Mouse (Mus musculus) CH12.LX (cell line): Measurements from ENCODE around the gene Gm8994. TPM values are rescaled to one million over a fixed set of nuclear protein-coding genes. Genes with fewer than 3 reads are reported as not detected.

Experiments
- DNase-seq: peaks from one replicate; pipeline ENCODE4 v3.0.0-alpha.2; 2013; ENCODE audit errors: extremely low read depth
- H3K27ac ChIP-seq: 2 replicates; pipeline ENCODE4 v1.5.1; 2012; ENCODE audit warnings: low read depth, mild to moderate bottlenecking, control low read depth, moderate library complexity; ENCODE audit not compliant: insufficient read depth
- H3K27me3 ChIP-seq: replicated peaks from 2 replicates; pipeline ENCODE3; 2012; ENCODE audit warnings: inconsistent platforms
- H3K36me3 ChIP-seq, 2 experiments: replicated peaks in 1 of 2; 2 replicates each; pipeline versions ENCODE3 to v1.6.1; 2012; ENCODE audit warnings: inconsistent platforms in 1 of 2, low read length in 1 of 2, mild to moderate bottlenecking in 1 of 2, mixed read lengths in 1 of 2, moderate library complexity in 1 of 2; ENCODE audit not compliant: control insufficient read depth in 1 of 2, insufficient read depth in 1 of 2
- H3K4me1 ChIP-seq, 2 experiments: 2 replicates each; pipeline ENCODE4 v1.6.1; 2012; ENCODE audit warnings: inconsistent platforms in 1 of 2, moderate library complexity in 1 of 2; ENCODE audit not compliant: insufficient read depth in 2 of 2, control insufficient read depth in 1 of 2
- H3K4me2 ChIP-seq: 2 replicates; pipeline ENCODE4 v1.6.1; 2012; ENCODE audit warnings: low read depth, mild to moderate bottlenecking, control low read depth; ENCODE audit not compliant: poor library complexity, insufficient read depth, severe bottlenecking
- H3K4me3 ChIP-seq, 3 experiments: fragments of 150-350 bp in 1 of 3; sonication (generic) in 1 of 3; replicated peaks in 1 of 3; 2 replicates each; pipeline versions ENCODE3 to v1.5.1; 2011 to 2012; ENCODE audit warnings: low read depth in 2 of 3, low read length in 2 of 3, mild to moderate bottlenecking in 2 of 3, moderate library complexity in 2 of 3, control low read depth in 1 of 3, improper control_type of control experiment in 1 of 3, inconsistent platforms in 1 of 3, mixed read lengths in 1 of 3; ENCODE audit not compliant: poor library complexity in 1 of 3
- H3K79me2 ChIP-seq: replicated peaks from 2 replicates; pipeline ENCODE4 v1.6.1; 2012; ENCODE audit warnings: mild to moderate bottlenecking, moderate library complexity; ENCODE audit not compliant: control insufficient read depth, poor library complexity, insufficient read depth, severe bottlenecking; ENCODE audit errors: extremely low read depth
- H3K9ac ChIP-seq: 2 replicates; pipeline ENCODE4 v1.6.1; 2012; ENCODE audit warnings: low read depth, mild to moderate bottlenecking, control low read depth, moderate library complexity; ENCODE audit not compliant: insufficient read depth
- H3K9me3 ChIP-seq: replicated peaks from 2 replicates; pipeline ENCODE3; 2012; ENCODE audit warnings: low read length, inconsistent platforms, mixed read lengths
- CTCF ChIP-seq, 2 experiments: IDR thresholded peaks in 1 of 2; conservative IDR thresholded peaks in 1 of 2; 2 replicates each; pipeline ENCODE4 v1.5.1; 2011 to 2012; ENCODE audit warnings: low read depth in 2 of 2, low read length in 2 of 2, improper control_type of control experiment in 1 of 2, inconsistent platforms in 1 of 2, mild to moderate bottlenecking in 1 of 2, moderate library complexity in 1 of 2
- MXI1 ChIP-seq: IDR thresholded peaks from 2 replicates; pipeline ENCODE4 v1.6.1; 2011; ENCODE audit warnings: mild to moderate bottlenecking, low read depth, low read length, improper control_type of control experiment
- POLR2A ChIP-seq: IDR thresholded peaks from 2 replicates; pipeline ENCODE4 v1.6.1; 2011; ENCODE audit warnings: low read depth, mild to moderate bottlenecking, improper control_type of control experiment, low read length
- RAD21 ChIP-seq: IDR thresholded peaks from 2 replicates; pipeline ENCODE4 v1.6.1; 2011; ENCODE audit warnings: low read depth, mild to moderate bottlenecking, low read length, improper control_type of control experiment, moderate library complexity
- SMC3 ChIP-seq: IDR thresholded peaks from 2 replicates; pipeline ENCODE4 v1.6.1; 2011; ENCODE audit warnings: low read depth, low read length, improper control_type of control experiment
- USF2 ChIP-seq: conservative IDR thresholded peaks from 2 replicates; pipeline ENCODE4 v1.6.1; 2011; ENCODE audit warnings: low read depth, low read length, improper control_type of control experiment
- ZKSCAN1 ChIP-seq: IDR thresholded peaks from 2 replicates; pipeline ENCODE4 v1.6.1; 2012; ENCODE audit warnings: low read depth, inconsistent platforms, low read length, improper control_type of control experiment, borderline replicate concordance
- dilution Hi-C: fragments of 300-500 bp; cut with MboI; formaldehyde crosslinking; loops from 2 replicates; pipeline ENCODE4 v1.14.3; 2020; ENCODE audit warnings: low sequenced_read_pairs; ENCODE audit not compliant: extremely low pct_unique_long_range_greater_than_20kb, extremely low pct_ligation_motif_present
- in situ Hi-C: fragments of 300-500 bp; cut with MboI; formaldehyde crosslinking; loops from 3 replicates; pipeline ENCODE4 v1.14.3; 2019; ENCODE audit warnings: low sequenced_read_pairs, low pct_ligation_motif_present, low pct_unique_long_range_greater_than_20kb, mixed read lengths
- polyA plus RNA-seq: library from polyadenylated mRNA; unstranded; fragments of >175 nt; gene quantifications from 2 replicates; pipeline ENCODE4 v1.2.1, GENCODE M21; 2012; ENCODE audit warnings: low read depth; ENCODE audit not compliant: insufficient read length
- total RNA-seq, 2 experiments: library from RNA; depleted of rRNA; stranded (reverse); fragments of 300-350 nt in 1 of 2; fragments of >200 nt in 1 of 2; gene quantifications; 2 replicates each; pipeline ENCODE4 v1.2.3; 2012 to 2014

Gene Gm8994
- total and polyA plus RNA-seq, 3 experiments, result not detected

DNA sequence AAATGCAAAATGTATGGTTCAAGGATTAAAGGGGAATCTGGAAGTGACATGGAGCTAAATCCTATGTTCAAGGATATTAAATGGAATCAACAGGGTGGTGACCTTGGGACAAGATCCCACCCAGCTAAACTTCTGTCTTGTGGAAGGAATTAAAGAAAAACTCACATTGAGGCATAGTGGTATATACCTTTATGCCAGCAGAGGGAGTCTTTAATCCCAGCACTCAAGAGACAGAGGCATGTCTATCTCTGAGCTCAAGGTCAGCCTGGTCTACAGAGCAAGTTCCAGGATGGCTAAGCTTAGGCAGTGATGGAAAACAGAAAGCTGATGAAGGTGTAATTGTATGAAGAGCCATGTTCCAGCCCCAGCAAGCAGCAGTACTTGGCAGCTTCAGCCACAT is 48.8 kb downstream of the Gm8994 start:
- Histone ChIP-seq H3K27me3 (peaks cover 41% of the 10 kb centered on the region), H3K4me1 (no peaks in the 10 kb centered on the region), H3K4me2 (no peak overlapping the region), H3K9me3 (peaks cover 6% of the 10 kb centered on the region), H3K36me3 (no peaks in the 10 kb centered on the region), H3K4me3 (no peak overlapping the region), H3K27ac (no peak overlapping the region), H3K79me2 (no peaks in the 10 kb centered on the region), H3K9ac (no peak overlapping the region)
- dilution Hi-C loops (no loop called here), in situ Hi-C loops (no loop called here)
- TF ChIP-seq POLR2A (no peak), RAD21 (no peak; the same call in none of the 2 replicates), USF2 (no peak), CTCF (conservative IDR thresholded peaks at IDR 0.05 in 1 of 2, IDR thresholded peaks at IDR 0.05 in 1 of 2; ENCODE audit: low read depth in 2 of 2, low read length in 2 of 2) (peak; percentile 13 to 47; a peak in 3 of 4 replicates), MXI1 (no peak), SMC3 (peak; percentile 26), ZKSCAN1 (no peak)
- peak; percentile 3 for DNase-seq

Other genes with a start within 250 kb of the Gm8994 start
- gene Grin2b, start 154.0 kb upstream of the Gm8994 start, total RNA-seq (2012; rRNA removed), result not detected in 2 replicates
- not detected in 2 replicates for gene Grin2b, start 154.0 kb upstream of the Gm8994 start, total RNA-seq (2014; rRNA removed)
- not detected in 2 replicates for gene Grin2b, start 154.0 kb upstream of the Gm8994 start, polyA plus RNA-seq
- gene E330021D16Rik, start 88.0 kb downstream of the Gm8994 start, total RNA-seq (2012; rRNA removed), result not detected in 2 replicates
- gene E330021D16Rik, start 88.0 kb downstream of the Gm8994 start, total RNA-seq (2014; rRNA removed), result not detected in 2 replicates
- not detected in 2 replicates for gene E330021D16Rik, start 88.0 kb downstream of the Gm8994 start, polyA plus RNA-seq
- 20.4 and 35.4 TPM in 2 replicates for gene Atf7ip, start 178.6 kb downstream of the Gm8994 start, total RNA-seq (2012; rRNA removed)
- 4.2 and 4.4 TPM in 2 replicates for gene Atf7ip, start 178.6 kb downstream of the Gm8994 start, total RNA-seq (2014; rRNA removed)
- gene Atf7ip, start 178.6 kb downstream of the Gm8994 start, polyA plus RNA-seq, result 29.7 and 44.8 TPM in 2 replicates